ENCODE assay signal across 20 mouse cellular contexts in genomic region chr17:73246036-73246435, GRCm38 (mm10).
DNase-seq lines count a peak whose midpoint lies in the region; ATAC-seq and TF ChIP-seq lines count a peak whose summit lies in the region.
"Had no signal": no experiment of that assay in that cellular context is flagged by ENCODE, and none has a peak within 500 bp of the region (broad histone marks: within the 10 kb centered on the region; RNA-seq: fewer than 3 reads in every experiment).

No protein-coding gene starts in this region.

- 63% methylated on average over 3 of the region's 3 CpGs for WGBS in heart, embryonic 11.5 days (ENCODE audit: insufficient replicate concordance)
- 70% methylated on average over 3 of the region's 3 CpGs for WGBS in heart, embryonic 10.5 days
- 84% methylated on average over 3 of the region's 3 CpGs for WGBS in hindbrain, embryonic 13.5 days
- 83% methylated on average over 3 of the region's 3 CpGs for WGBS in hindbrain, embryonic 12.5 days
- WGBS in limb, embryonic 10.5 days, result 87% methylated on average over 3 of the region's 3 CpGs

- no peaks in the 10 kb centered on the region for H3K9me3 ChIP-seq in heart, embryonic 11.5 days (replicated peaks; ENCODE audit: control insufficient read depth, low read length)
- H3K9me3 ChIP-seq in heart, embryonic 10.5 days, result no peaks in the 10 kb centered on the region
- H3K9me3 ChIP-seq in hindbrain, embryonic 13.5 days, result no peaks in the 10 kb centered on the region
- no peaks in the 10 kb centered on the region for H3K9me3 ChIP-seq in hindbrain, embryonic 12.5 days (replicated peaks)
- no peaks in the 10 kb centered on the region for H3K9me3 ChIP-seq in limb, embryonic 10.5 days (replicated peaks)
- H3K9me3 ChIP-seq: embryonic facial prominence, embryonic 13.5 days; forebrain, embryonic 15.5 days; hindbrain, embryonic 10.5 days had no signal

- H3K4me1 ChIP-seq in heart, embryonic 11.5 days (ENCODE audit: control insufficient read depth, insufficient read depth, low read length), result peaks cover 29% of the 10 kb centered on the region
- H3K4me1 ChIP-seq in heart, embryonic 10.5 days, result peaks cover 44% of the 10 kb centered on the region
- 0 out of 2 replicates have a peak, but pooled peaks cover 11% of the 10 kb centered on the region for H3K4me1 ChIP-seq in hindbrain, embryonic 13.5 days (replicated peaks)
- no peaks in the 10 kb centered on the region for H3K4me1 ChIP-seq in hindbrain, embryonic 12.5 days
- peaks cover 17% of the 10 kb centered on the region for H3K4me1 ChIP-seq in limb, embryonic 10.5 days
- H3K4me1 ChIP-seq: embryonic facial prominence, embryonic 13.5 days; forebrain, embryonic 15.5 days; hindbrain, embryonic 10.5 days had no signal

- no peaks in the 10 kb centered on the region for H3K79me2 ChIP-seq in C2C12 (ENCODE audit: control insufficient read depth, insufficient read depth)

- no peaks in the 10 kb centered on the region for H3K79me3 ChIP-seq in C2C12 (ENCODE audit: low read depth)

- no peak overlapping the region for H3K4me2 ChIP-seq in heart, embryonic 11.5 days
- no peak overlapping the region for H3K4me2 ChIP-seq in hindbrain, embryonic 13.5 days
- H3K4me2 ChIP-seq in hindbrain, embryonic 12.5 days (replicated peaks), result no peak overlapping the region
- H3K4me2 ChIP-seq: embryonic facial prominence, embryonic 13.5 days; forebrain, embryonic 15.5 days had no signal

- no peak overlapping the region for H3K4me3 ChIP-seq in heart, embryonic 11.5 days (ENCODE audit: low read depth, low read length)
- no peak overlapping the region for H3K4me3 ChIP-seq in heart, embryonic 10.5 days
- H3K4me3 ChIP-seq in hindbrain, embryonic 13.5 days, result no peak overlapping the region
- H3K4me3 ChIP-seq in hindbrain, embryonic 12.5 days, result no peak overlapping the region
- no peak overlapping the region for H3K4me3 ChIP-seq in C2C12 (ENCODE audit: insufficient read depth, poor library complexity, severe bottlenecking)
- no peak overlapping the region for H3K4me3 ChIP-seq in limb, embryonic 10.5 days
- H3K4me3 ChIP-seq: embryonic facial prominence, embryonic 13.5 days; forebrain, embryonic 15.5 days; heart, adult 2 months; hindbrain, embryonic 10.5 days had no signal

- no peak for TF ChIP-seq CTCF in C2C12 (IDR thresholded peaks at IDR 0.05; ENCODE audit: control insufficient read depth, insufficient read depth, insufficient read length)

- H3ac ChIP-seq in C2C12 (ENCODE audit: control insufficient read depth, insufficient read length, low read depth), result no peak overlapping the region

- H3K27me3 ChIP-seq in heart, embryonic 11.5 days (ENCODE audit: control insufficient read depth, insufficient read depth, low read length), result no peaks in the 10 kb centered on the region
- no peaks in the 10 kb centered on the region for H3K27me3 ChIP-seq in heart, embryonic 10.5 days (ENCODE audit: insufficient read depth, poor library complexity, severe bottlenecking)
- H3K27me3 ChIP-seq in hindbrain, embryonic 13.5 days, result no peaks in the 10 kb centered on the region
- no peaks in the 10 kb centered on the region for H3K27me3 ChIP-seq in hindbrain, embryonic 12.5 days
- H3K27me3 ChIP-seq in C2C12 (ENCODE audit: control insufficient read depth, insufficient read depth, insufficient read length), result no peaks in the 10 kb centered on the region
- no peaks in the 10 kb centered on the region for H3K27me3 ChIP-seq in limb, embryonic 10.5 days (ENCODE audit: low read depth, poor library complexity, severe bottlenecking)
- H3K27me3 ChIP-seq: embryonic facial prominence, embryonic 13.5 days; forebrain, embryonic 15.5 days had no signal

- no peaks in the 10 kb centered on the region for H3K36me3 ChIP-seq in heart, embryonic 11.5 days (ENCODE audit: control insufficient read depth, insufficient read depth, low read length)
- peaks cover 11% of the 10 kb centered on the region; the same call in 1 of the 2 replicates for H3K36me3 ChIP-seq in heart, embryonic 10.5 days
- 0 out of 2 replicates have a peak, but pooled peaks cover 3% of the 10 kb centered on the region for H3K36me3 ChIP-seq in hindbrain, embryonic 13.5 days
- no peaks in the 10 kb centered on the region for H3K36me3 ChIP-seq in hindbrain, embryonic 12.5 days
- no peaks in the 10 kb centered on the region for H3K36me3 ChIP-seq in C2C12 (ENCODE audit: control insufficient read depth, insufficient read depth)
- H3K36me3 ChIP-seq in limb, embryonic 10.5 days, result no peaks in the 10 kb centered on the region
- H3K36me3 ChIP-seq: embryonic facial prominence, embryonic 13.5 days; forebrain, embryonic 15.5 days had no signal

- no peak for DNase-seq in heart, embryonic 10.5 days (ENCODE audit: low spot score)
- DNase-seq in limb, embryonic 10.5 days (ENCODE audit: low spot score), result peak; percentile 19
- no peak for DNase-seq in left cerebral cortex, adult 18-20 months (ENCODE audit: low spot score in 2 of 2)
- no peak for DNase-seq in Muller cell, postnatal 12 days (ENCODE audit: inconsistent ontology term)
- DNase-seq: adrenal gland, postnatal 10 days; cerebellum, adult 11-12 months; cerebellum, adult 9-10 months; cerebellum, postnatal 36 days; gastrocnemius, postnatal 10 days; heart, adult 2 months; kidney, adult 8-10 months had no signal

- ATAC-seq in heart, embryonic 11.5 days (replicated peaks; ENCODE audit: insufficient number of reproducible peaks, low FRiP score, low TSS enrichment), result no peak
- no peak for ATAC-seq in hindbrain, embryonic 13.5 days (ENCODE audit: low FRiP score)
- no peak for ATAC-seq in hindbrain, embryonic 12.5 days (ENCODE audit: low FRiP score)
- ATAC-seq: forebrain, embryonic 15.5 days; hindbrain, embryonic 16.5 days; intestine, postnatal 0 days had no signal

- no peak overlapping the region for H3K9ac ChIP-seq in heart, embryonic 11.5 days (ENCODE audit: low read depth, low read length)
- no peak overlapping the region for H3K9ac ChIP-seq in hindbrain, embryonic 13.5 days
- no peak overlapping the region for H3K9ac ChIP-seq in hindbrain, embryonic 12.5 days
- H3K9ac ChIP-seq: embryonic facial prominence, embryonic 13.5 days; forebrain, embryonic 15.5 days had no signal

- H3K27ac ChIP-seq in heart, embryonic 11.5 days (ENCODE audit: low read depth, low read length), result peak overlapping the region; percentile 23; the same call in 1 of the 2 replicates
- H3K27ac ChIP-seq in heart, embryonic 10.5 days, result no peak overlapping the region
- 0 out of 2 replicates have a peak overlapping the region, but pooled peaks have one; percentile 4 for H3K27ac ChIP-seq in hindbrain, embryonic 13.5 days
- H3K27ac ChIP-seq in hindbrain, embryonic 12.5 days, result no peak overlapping the region
- no peak overlapping the region for H3K27ac ChIP-seq in limb, embryonic 10.5 days
- H3K27ac ChIP-seq: embryonic facial prominence, embryonic 13.5 days; forebrain, embryonic 15.5 days; heart, adult 2 months; hindbrain, embryonic 10.5 days had no signal

TF ChIP-seq in C2C12, 6 proteins besides CTCF, POLR2A, EP300 and RAD21:
- TF ChIP-seq USF1 (IDR thresholded peaks at IDR 0.05; ENCODE audit: low read depth), result peak; percentile 100
- no peak for TF ChIP-seq MYOD1 (IDR thresholded peaks at IDR 0.05; ENCODE audit: control insufficient read depth, insufficient read length, low read depth)
- TF ChIP-seq MAX (IDR thresholded peaks at IDR 0.05), result peak; percentile 45
- peak; percentile 12 for TF ChIP-seq CEBPB (IDR thresholded peaks at IDR 0.05; ENCODE audit: low read depth)
TF ChIP-seq in C2C12: peak in this region for 3.

Comparison
In these comparisons a context has a peak if more than half of its experiments do, and no peak if none do; other contexts are left out.
1. H3K27ac ChIP-seq: peak in heart, embryonic 11.5 days (single experiment) and hindbrain, embryonic 13.5 days (single experiment); none in heart, embryonic 10.5 days (single experiment), hindbrain, embryonic 12.5 days (single experiment) and limb, embryonic 10.5 days (single experiment).